Mouse (Mus musculus): Measurements from ENCODE around the gene Rasgef1b.

DNA sequence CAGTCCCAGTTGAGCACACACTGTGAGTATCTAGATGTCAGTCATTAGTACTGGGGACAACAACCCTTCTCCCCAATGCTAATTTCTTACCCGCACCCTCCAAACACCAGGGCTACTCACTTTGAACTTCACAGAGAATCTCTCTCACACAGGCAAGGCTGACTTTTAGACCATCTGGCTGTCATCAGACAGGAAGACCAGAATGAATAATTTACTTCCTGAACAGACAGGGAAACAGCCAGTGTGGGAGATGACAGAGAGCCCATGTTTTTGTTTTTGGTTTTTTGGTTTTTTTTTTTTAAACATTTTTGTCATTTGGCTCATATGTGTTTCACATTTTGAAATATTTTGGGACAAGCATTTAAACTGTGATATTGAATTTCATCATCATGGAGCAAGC, 290.3 kb downstream of the Rasgef1b start:
- no peak for TF ChIP-seq POLR2A (IDR thresholded peaks at IDR 0.05; ENCODE audit: borderline replicate concordance, control insufficient read depth, low read depth, low read length)
- TF ChIP-seq CTCF (IDR thresholded peaks at IDR 0.05; ENCODE audit: control insufficient read depth, insufficient read depth, low read length): no peak
